Mouse (Mus musculus) MEL (cell line): ENCODE data around the gene Dand5. TPM values are rescaled to one million over a fixed set of nuclear protein-coding genes. Genes with fewer than 3 reads are reported as not detected.

ENCODE experiments used
- DNase-seq: peaks from one replicate; pipeline ENCODE4 v3.0.0; 2011; ENCODE audit warnings: low read depth, low spot score
- H3K27ac ChIP-seq: 2 replicates; pipeline ENCODE4 v1.5.1; 2012; ENCODE audit warnings: low read depth, mild to moderate bottlenecking, control low read depth, low read length, moderate library complexity; ENCODE audit not compliant: control insufficient read depth
- H3K27me3 ChIP-seq, 2 experiments: fragments of 150-350 bp in 1 of 2; sonication (generic) in 1 of 2; 2 replicates each; pipeline ENCODE4 v1.6.1; 2012; ENCODE audit warnings: low read length in 2 of 2, mild to moderate bottlenecking in 2 of 2, improper control_type of control experiment in 1 of 2, moderate library complexity in 1 of 2; ENCODE audit not compliant: insufficient read depth in 2 of 2, control insufficient read depth in 1 of 2
- H3K36me3 ChIP-seq, 2 experiments: 2 replicates each; pipeline ENCODE4 v1.6.1; 2012 to 2014; ENCODE audit warnings: low read length in 2 of 2, improper control_type of control experiment in 1 of 2, inconsistent platforms in 1 of 2, mild to moderate bottlenecking in 1 of 2; ENCODE audit not compliant: insufficient read depth in 2 of 2, control insufficient read depth in 1 of 2
- H3K4me1 ChIP-seq, 2 experiments: fragments of 150-350 bp in 1 of 2; sonication (generic) in 1 of 2; 2 replicates each; pipeline ENCODE4 v1.6.1; 2012; ENCODE audit warnings: low read length in 2 of 2, improper control_type of control experiment in 1 of 2, mild to moderate bottlenecking in 1 of 2; ENCODE audit not compliant: insufficient read depth in 2 of 2, control insufficient read depth in 1 of 2
- H3K4me3 ChIP-seq, 2 experiments: fragments of 150-350 bp in 1 of 2; sonication (generic) in 1 of 2; 2 replicates each; pipeline ENCODE4 v1.5.1; 2012; ENCODE audit warnings: low read depth in 2 of 2, low read length in 2 of 2, mild to moderate bottlenecking in 2 of 2, moderate library complexity in 2 of 2, control low read depth in 1 of 2, improper control_type of control experiment in 1 of 2; ENCODE audit not compliant: control insufficient read depth in 1 of 2, insufficient read depth in 1 of 2
- H3K79me2 ChIP-seq: 2 replicates; pipeline ENCODE4 v1.6.1; 2012; ENCODE audit warnings: mild to moderate bottlenecking, low read length, moderate library complexity; ENCODE audit not compliant: control insufficient read depth, poor library complexity, insufficient read depth
- H3K9ac ChIP-seq: 2 replicates; pipeline ENCODE4 v1.6.1; 2012; ENCODE audit warnings: low read depth, mild to moderate bottlenecking, control low read depth, low read length, moderate library complexity; ENCODE audit not compliant: control insufficient read depth, poor library complexity, severe bottlenecking
- H3K9me3 ChIP-seq: fragments of 150-350 bp; sonication (generic); replicated peaks from 2 replicates; pipeline ENCODE4 v1.6.1; 2012; ENCODE audit warnings: mild to moderate bottlenecking, low read length, improper control_type of control experiment, moderate library complexity; ENCODE audit not compliant: insufficient read depth
- CHD2 ChIP-seq: IDR thresholded peaks from 2 replicates; pipeline ENCODE4 v1.6.1; 2011; ENCODE audit warnings: low read length, improper control_type of control experiment
- E2F4 ChIP-seq: IDR thresholded peaks from 2 replicates; pipeline ENCODE4 v1.6.1; 2011; ENCODE audit warnings: low read depth, low read length, improper control_type of control experiment, borderline replicate concordance
- ELF1 ChIP-seq: IDR thresholded peaks from 2 replicates; pipeline ENCODE4 v1.6.1; 2014; ENCODE audit warnings: low read depth, mild to moderate bottlenecking, inconsistent platforms, low read length, improper control_type of control experiment, moderate library complexity
- EP300 ChIP-seq, 2 experiments: IDR thresholded peaks; 2 replicates each; pipeline ENCODE4 v1.6.1; 2011; ENCODE audit warnings: improper control_type of control experiment in 2 of 2, low read length in 2 of 2, low read depth in 1 of 2, mild to moderate bottlenecking in 1 of 2
- GATA1 ChIP-seq: IDR thresholded peaks from 2 replicates; pipeline ENCODE4 v1.6.1; 2011; ENCODE audit warnings: low read depth, low read length, improper control_type of control experiment
- HCFC1 ChIP-seq: IDR thresholded peaks from 2 replicates; pipeline ENCODE4 v1.6.1; 2012; ENCODE audit warnings: low read depth, mild to moderate bottlenecking, inconsistent platforms, low read length, improper control_type of control experiment, moderate library complexity
- MAFK ChIP-seq: IDR thresholded peaks from 2 replicates; pipeline ENCODE4 v1.6.1; 2011; ENCODE audit warnings: low read depth, mild to moderate bottlenecking, low read length, improper control_type of control experiment, borderline replicate concordance
- MXI1 ChIP-seq: IDR thresholded peaks from 2 replicates; pipeline ENCODE4 v1.6.1; 2011; ENCODE audit warnings: mild to moderate bottlenecking, low read depth, low read length, improper control_type of control experiment
- MYB ChIP-seq: IDR thresholded peaks from 2 replicates; pipeline ENCODE4 v1.6.1; 2011; ENCODE audit warnings: mild to moderate bottlenecking, low read depth, low read length, improper control_type of control experiment
- NRF1 ChIP-seq: IDR thresholded peaks from 2 replicates; pipeline ENCODE4 v1.6.1; 2014; ENCODE audit warnings: low read depth, mild to moderate bottlenecking, inconsistent platforms, low read length, improper control_type of control experiment, moderate library complexity; ENCODE audit not compliant: poor library complexity, insufficient read depth, severe bottlenecking
- POLR2A ChIP-seq, 2 experiments: IDR thresholded peaks; 2 replicates each; pipeline ENCODE4 v1.6.1; 2011 to 2012; ENCODE audit warnings: low read length in 2 of 2, mild to moderate bottlenecking in 2 of 2, control low read depth in 1 of 2, improper control_type of control experiment in 1 of 2, low read depth in 1 of 2, moderate library complexity in 1 of 2; ENCODE audit not compliant: control insufficient read depth in 1 of 2, insufficient read depth in 1 of 2, poor library complexity in 1 of 2
- POLR2AphosphoS5 ChIP-seq: IDR thresholded peaks from 2 replicates; pipeline ENCODE4 v1.6.1; 2012; ENCODE audit warnings: low read depth, borderline replicate concordance, mild to moderate bottlenecking, inconsistent platforms, low read length, moderate library complexity, mixed read lengths
- SMC3 ChIP-seq: IDR thresholded peaks from 2 replicates; pipeline ENCODE4 v1.6.1; 2011; ENCODE audit warnings: low read depth, low read length, improper control_type of control experiment
- TCF12 ChIP-seq: IDR thresholded peaks from 2 replicates; pipeline ENCODE4 v1.6.1; 2014; ENCODE audit warnings: low read depth, mild to moderate bottlenecking, inconsistent platforms, low read length, improper control_type of control experiment, moderate library complexity
- USF1 ChIP-seq: IDR thresholded peaks from 2 replicates; pipeline ENCODE4 v1.6.1; 2014; ENCODE audit warnings: low read depth, mild to moderate bottlenecking, inconsistent platforms, low read length, improper control_type of control experiment, moderate library complexity
- ZC3H11A ChIP-seq: IDR thresholded peaks from 2 replicates; pipeline ENCODE4 v1.6.1; 2012; ENCODE audit warnings: low read depth, mild to moderate bottlenecking, inconsistent platforms, low read length, improper control_type of control experiment
- ZMIZ1 ChIP-seq: IDR thresholded peaks from 2 replicates; pipeline ENCODE4 v1.6.1; 2012; ENCODE audit warnings: low read depth, mild to moderate bottlenecking, inconsistent platforms, low read length, improper control_type of control experiment, moderate library complexity
- ZNF384 ChIP-seq: IDR thresholded peaks from 2 replicates; pipeline ENCODE4 v1.6.1; 2012; ENCODE audit warnings: low read depth, mild to moderate bottlenecking, inconsistent platforms, low read length, improper control_type of control experiment
- polyA plus RNA-seq, 2 experiments: library from polyadenylated mRNA; stranded (reverse) in 1 of 2; unstranded in 1 of 2; fragments of >175 nt in 1 of 2; fragments of >200 nt in 1 of 2; gene quantifications; 2 replicates each; pipeline versions ENCODE4 v1.2.1 to v1.2.4; 2012; ENCODE audit warnings: low replicate concordance in 2 of 2, low read depth in 1 of 2; ENCODE audit not compliant: insufficient read length in 2 of 2, insufficient read depth in 1 of 2, missing spikeins in 1 of 2
- total RNA-seq: library from RNA; depleted of rRNA; stranded (reverse); fragments of 300-350 nt; gene quantifications from 2 replicates; pipeline ENCODE4 v1.2.3, GENCODE M21; 2012

The Dand5 gene
- total and polyA plus RNA-seq, 3 experiments: 1.7 to 2.2 TPM; not detected in 1

DNA sequence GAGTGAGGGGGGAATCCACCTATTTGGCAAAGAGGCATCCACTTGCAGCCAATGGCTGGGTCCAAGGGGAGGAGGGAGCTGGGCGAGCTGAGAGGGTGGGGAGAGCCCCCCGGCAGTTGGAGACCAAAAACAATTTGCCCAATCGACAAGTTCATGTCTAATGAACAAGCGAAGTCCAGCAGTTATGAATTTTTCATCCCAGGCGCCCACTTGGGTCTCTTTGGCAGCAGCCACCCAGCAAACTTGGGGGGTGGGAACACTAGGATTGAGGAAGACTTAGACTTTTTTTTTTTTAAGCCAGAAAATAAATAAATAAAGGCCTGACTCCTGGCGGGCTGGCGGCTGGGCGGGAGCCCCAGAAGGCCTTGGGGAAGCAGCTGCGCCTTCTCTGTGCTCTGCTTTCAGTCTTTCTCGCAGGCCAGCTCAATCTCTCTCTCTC, 48.1 kb downstream of the Dand5 start:
- H3K9ac ChIP-seq: no peak overlapping the region
- peaks cover 0 to 3% of the 10 kb centered on the region in 2 experiments; a peak in 1 of 4 replicates for H3K36me3 ChIP-seq
- H3K9me3 ChIP-seq: no peaks in the 10 kb centered on the region
- no peaks in the 10 kb centered on the region for H3K27me3 ChIP-seq
- H3K27ac ChIP-seq: no peak overlapping the region
- H3K4me1 ChIP-seq: no peaks in the 10 kb centered on the region
- TF ChIP-seq EP300 (IDR thresholded peaks at IDR 0.05; ENCODE audit: low read depth in 1 of 2, low read length in 2 of 2) (no peak), MAFK (no peak), ZNF384 (0 out of 2 replicates have a peak, but pooled peaks have one; percentile 7)
- TF ChIP-seq, all 39 proteins: peak for 1
- no peak overlapping the region for H3K4me3 ChIP-seq
- no peak for DNase-seq
- no peaks in the 10 kb centered on the region for H3K79me2 ChIP-seq

DNA sequence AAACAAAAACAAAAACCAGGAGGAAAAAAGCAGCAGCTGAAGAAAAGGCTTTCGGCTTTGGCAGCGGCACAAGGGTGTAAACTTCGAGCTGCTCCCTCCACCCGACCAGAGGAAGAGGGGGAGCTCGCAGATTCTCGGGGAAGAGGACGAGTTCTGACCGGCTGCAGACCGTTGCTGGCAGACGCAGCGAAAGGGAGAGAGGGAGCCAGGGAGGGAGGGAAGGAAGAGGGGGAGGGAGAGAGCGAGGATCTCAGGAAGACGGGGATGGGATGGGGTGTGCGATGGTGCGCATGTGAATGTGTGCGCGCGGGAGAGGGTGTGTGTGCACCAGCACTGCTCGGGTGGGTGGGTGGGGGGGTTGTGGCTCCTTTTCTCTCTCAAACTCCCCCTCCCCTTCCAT, 48.8 kb downstream of the Dand5 start:
- H3K9me3 ChIP-seq: no peaks in the 10 kb centered on the region
- no peak overlapping the region for H3K9ac ChIP-seq
- H3K27ac ChIP-seq: no peak overlapping the region
- H3K4me1 ChIP-seq: no peaks in the 10 kb centered on the region
- no peak overlapping the region for H3K4me3 ChIP-seq
- peaks cover 0 to 3% of the 10 kb centered on the region in 2 experiments; a peak in 1 of 4 replicates for H3K36me3 ChIP-seq
- no peak for DNase-seq
- no peaks in the 10 kb centered on the region for H3K27me3 ChIP-seq
- no peak for TF ChIP-seq ZNF384
- no peak for TF ChIP-seq SMC3
- TF ChIP-seq MYB: no peak
- no peak for TF ChIP-seq ZMIZ1
- TF ChIP-seq E2F4: no peak
- no peak for TF ChIP-seq MXI1
- TF ChIP-seq POLR2A (IDR thresholded peaks at IDR 0.05; ENCODE audit: control insufficient read depth in 1 of 2, insufficient read depth in 1 of 2, low read depth in 1 of 2, low read length in 2 of 2, poor library complexity in 1 of 2): no peak
- no peak for TF ChIP-seq TCF12
- no peak for TF ChIP-seq HCFC1
- TF ChIP-seq ZC3H11A: no peak
- TF ChIP-seq POLR2AphosphoS5: no peak
- no peak for TF ChIP-seq GATA1
- no peak for TF ChIP-seq ELF1
- no peak for TF ChIP-seq NRF1
- no peak for TF ChIP-seq USF1
- no peak for TF ChIP-seq CHD2
- no peaks in the 10 kb centered on the region for H3K79me2 ChIP-seq
